Mouse (Mus musculus) lung, postnatal 0 days (tissue): ENCODE measurements at regions not wholly inside any gene's neighbourhood (a gene's known extent, or its start where the extent isn't known, plus 50 kb on each side); places are given as distances from the start of the nearest gene placed in this dataset.

Source experiments
- ATAC-seq: fragments of 200-750 bp; cut with Nextera tagmentation; 2 replicates; pipeline ENCODE4 v1.8.0; 2017; ENCODE audit warnings: moderate library complexity
- DNase-seq: peaks from one replicate; pipeline ENCODE4 v3.0.0-alpha.2; 2016; ENCODE audit warnings: low spot score
- H3K27ac ChIP-seq: fragments of 300-500 bp; sonication (generic); 2 replicates; pipeline ENCODE4 v1.5.1; 2014; ENCODE audit warnings: antibody characterized with exemption, mild to moderate bottlenecking, low read length, mixed read lengths
- H3K27me3 ChIP-seq: fragments of 300-500 bp; sonication (generic); replicated peaks from 2 replicates; pipeline ENCODE4 v1.6.1; 2014; ENCODE audit warnings: low read length, mixed read lengths; ENCODE audit not compliant: insufficient read depth
- H3K36me3 ChIP-seq: fragments of 300-500 bp; sonication (generic); 2 replicates; pipeline ENCODE4 v1.6.1; 2014; ENCODE audit warnings: low read length, mixed read lengths; ENCODE audit not compliant: insufficient read depth
- H3K4me1 ChIP-seq: fragments of 300-500 bp; sonication (generic); 2 replicates; pipeline ENCODE4 v1.6.1; 2014; ENCODE audit warnings: antibody characterized with exemption, low read depth, low read length, mixed read lengths; ENCODE audit not compliant: insufficient read depth
- H3K4me2 ChIP-seq: fragments of 300-500 bp; sonication (generic); replicated peaks from 2 replicates; pipeline ENCODE4 v1.6.1; 2014; ENCODE audit warnings: low read depth, mild to moderate bottlenecking, low read length, moderate library complexity, mixed read lengths
- H3K4me3 ChIP-seq: fragments of 300-500 bp; sonication (generic); 2 replicates; pipeline ENCODE4 v1.5.1; 2014; ENCODE audit warnings: low read depth, low read length
- H3K9ac ChIP-seq: fragments of 300-500 bp; sonication (generic); replicated peaks from 2 replicates; pipeline ENCODE4 v1.6.1; 2014; ENCODE audit warnings: low read depth, mild to moderate bottlenecking
- H3K9me3 ChIP-seq: fragments of 300-500 bp; sonication (generic); 2 replicates; pipeline ENCODE4 v1.6.1; 2016; ENCODE audit warnings: low read length, mixed read lengths
- CTCF ChIP-seq: IDR thresholded peaks from 2 replicates; pipeline ENCODE4 v1.5.1; 2016; ENCODE audit warnings: antibody characterized with exemption, mild to moderate bottlenecking
- EP300 ChIP-seq: IDR thresholded peaks from 2 replicates; pipeline ENCODE4 v1.6.1; 2016; ENCODE audit warnings: antibody characterized with exemption, mild to moderate bottlenecking, control low read depth
- WGBS: fragments of 180-500 bp; shearing (Covaris S2); extraction: QIAGEN DNeasy Blood & Tissue Kit; methylation state at CpG from one replicate; pipeline ENCODE4 v1.1.7; 2014; 5-methylcytosine and 5-hydroxymethylcytosine counted together

- H3K4me1 ChIP-seq, result peaks cover 3% of the 10 kb centered on the region; the same call in 1 of the 2 replicates
- TF ChIP-seq CTCF (no peak), EP300 (no peak)
- H3K27me3 ChIP-seq, result no peaks in the 10 kb centered on the region
- H3K36me3 ChIP-seq, result no peaks in the 10 kb centered on the region
- H3K9me3 ChIP-seq, result no peaks in the 10 kb centered on the region
- WGBS, result 36% methylated on average over 6 of the region's 6 CpGs
- ATAC-seq (no peak), DNase-seq (no peak)
- no peak overlapping the region for H3K4me3 ChIP-seq
- H3K4me2 ChIP-seq, result no peak overlapping the region
- no peak overlapping the region for H3K9ac ChIP-seq
- no peak overlapping the region for H3K27ac ChIP-seq
Measured at GRCm38 (mm10) chr9:41736881-41737280, 387.2 kb downstream of the Sorl1 start.

GRCm38 (mm10) chr9:41736234-41736859 is 387.8 kb downstream of the Sorl1 start:
- ATAC-seq (no peak), DNase-seq (peak; percentile 6)
- H3K27ac ChIP-seq, result no peak overlapping the region
- peak overlapping the region; percentile 30 for H3K4me3 ChIP-seq
- no peaks in the 10 kb centered on the region for H3K36me3 ChIP-seq
- TF ChIP-seq EP300 (no peak), CTCF (no peak)
- no peaks in the 10 kb centered on the region for H3K27me3 ChIP-seq
- peak overlapping the region; percentile 69 for H3K4me2 ChIP-seq
- no peaks in the 10 kb centered on the region for H3K9me3 ChIP-seq
- 1% methylated on average over 16 of the region's 16 CpGs for WGBS
- H3K4me1 ChIP-seq, result peaks cover 3% of the 10 kb centered on the region; the same call in 1 of the 2 replicates
- H3K9ac ChIP-seq, result peak overlapping the region; percentile 16; the same call in 1 of the 2 replicates

DNA sequence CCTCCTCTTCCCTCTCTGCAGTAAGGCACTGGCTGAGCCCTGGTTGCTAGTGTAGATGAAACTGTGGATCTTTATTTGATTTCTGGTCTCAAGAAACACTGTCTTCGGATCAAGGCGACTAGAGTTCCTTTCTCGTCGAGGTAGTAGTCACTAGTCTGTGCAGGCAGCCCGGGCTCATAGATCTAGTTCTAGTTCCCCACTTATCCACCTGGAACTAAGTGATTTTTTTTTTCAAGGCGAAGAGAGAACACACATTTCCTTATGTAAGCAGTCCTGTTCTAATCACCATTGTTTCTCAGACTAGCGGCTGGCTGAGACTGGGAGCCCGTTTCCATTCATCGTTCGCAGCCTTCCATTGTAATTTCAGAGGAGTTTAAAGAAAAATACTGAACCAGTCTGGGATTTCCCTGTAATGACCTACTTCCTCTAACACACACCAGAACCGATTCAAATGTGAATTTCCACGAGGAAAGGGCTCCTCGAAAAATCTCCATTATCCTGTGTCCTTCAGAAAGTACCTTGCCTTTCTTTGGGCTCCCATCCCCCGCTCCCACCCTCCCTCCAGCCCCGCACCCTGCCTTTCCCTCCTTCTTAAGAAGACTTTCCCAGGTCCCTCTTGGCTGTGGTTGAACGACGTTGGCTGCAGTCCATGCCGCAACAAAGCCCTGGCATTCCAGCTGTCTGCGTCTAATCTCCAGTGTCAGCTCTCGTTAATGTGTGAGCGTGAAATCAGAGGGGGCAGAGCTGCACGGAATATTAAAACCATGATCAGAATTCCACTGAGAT is 388.5 kb downstream of the Sorl1 start:
- DNase-seq (peak; percentile 34), ATAC-seq (peak; percentile 21; the same call in 1 of the 2 replicates)
- H3K9me3 ChIP-seq, result no peaks in the 10 kb centered on the region
- H3K27me3 ChIP-seq, result no peaks in the 10 kb centered on the region
- WGBS, result under 1% methylated on average over 22 of the region's 22 CpGs
- no peak overlapping the region for H3K27ac ChIP-seq
- H3K4me1 ChIP-seq, result peaks cover 3% of the 10 kb centered on the region; the same call in 1 of the 2 replicates
- peak overlapping the region; percentile 16 for H3K9ac ChIP-seq
- peak overlapping the region; percentile 30 for H3K4me3 ChIP-seq
- H3K36me3 ChIP-seq, result no peaks in the 10 kb centered on the region
- TF ChIP-seq EP300, result no peak
- TF ChIP-seq CTCF, result no peak
- peak overlapping the region; percentile 69 for H3K4me2 ChIP-seq

DNA sequence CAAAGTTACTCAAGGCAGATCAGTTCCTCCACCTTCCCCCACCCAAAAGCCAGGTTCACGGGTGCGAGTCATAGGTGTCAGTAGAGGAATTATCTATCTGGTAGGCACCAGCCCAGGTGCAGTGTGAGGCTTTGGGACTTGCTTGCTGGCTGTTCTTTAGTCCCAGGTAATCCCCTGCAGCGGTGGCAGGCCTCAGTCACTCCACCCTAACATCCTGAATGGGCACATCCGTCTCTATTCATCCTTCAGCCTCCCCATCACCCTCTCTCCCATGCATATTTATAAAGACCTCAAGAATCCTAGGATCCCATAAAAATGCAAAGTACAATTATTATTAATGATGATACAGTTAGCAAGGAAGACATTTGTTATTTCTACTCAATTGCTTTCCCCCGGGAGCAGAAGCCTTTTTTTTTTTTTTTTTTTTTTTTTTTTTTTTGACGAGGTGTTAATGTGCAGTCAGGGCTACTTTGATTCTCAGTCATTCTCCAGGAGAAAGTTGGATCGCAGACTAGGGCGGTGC is 389.1 kb downstream of the Sorl1 start:
- Histone ChIP-seq H3K27me3 (no peaks in the 10 kb centered on the region), H3K27ac (no peak overlapping the region), H3K4me3 (no peak overlapping the region), H3K4me1 (peaks cover 3% of the 10 kb centered on the region; the same call in 1 of the 2 replicates), H3K9me3 (no peaks in the 10 kb centered on the region), H3K9ac (no peak overlapping the region), H3K36me3 (no peaks in the 10 kb centered on the region), H3K4me2 (peak overlapping the region; percentile 69)
- ATAC-seq (no peak), DNase-seq (no peak)
- 23% methylated on average over 8 of the region's 8 CpGs for WGBS
- TF ChIP-seq EP300 (no peak), CTCF (no peak)

- 64% methylated on average over 4 of the region's 4 CpGs for WGBS
- H3K4me3 ChIP-seq, result no peak overlapping the region
- no peak overlapping the region for H3K9ac ChIP-seq
- DNase-seq (peak; percentile 16), ATAC-seq (no peak)
- no peaks in the 10 kb centered on the region for H3K4me1 ChIP-seq
- H3K27ac ChIP-seq, result no peak overlapping the region
- H3K36me3 ChIP-seq, result no peaks in the 10 kb centered on the region
- no peaks in the 10 kb centered on the region for H3K9me3 ChIP-seq
- no peaks in the 10 kb centered on the region for H3K27me3 ChIP-seq
- TF ChIP-seq CTCF (no peak), EP300 (no peak)
- no peak overlapping the region for H3K4me2 ChIP-seq
Measured at GRCm38 (mm10) chr9:41721609-41722008, 402.5 kb downstream of the Sorl1 start.

GRCm38 (mm10) chr9:41715231-41715630 is 408.9 kb downstream of the Sorl1 start:
- DNase-seq, result no peak
- no peaks in the 10 kb centered on the region for H3K36me3 ChIP-seq
- no peak for TF ChIP-seq CTCF
- H3K27ac ChIP-seq, result no peak overlapping the region
- no peaks in the 10 kb centered on the region for H3K27me3 ChIP-seq
- no peak for ATAC-seq
- no peaks in the 10 kb centered on the region for H3K4me1 ChIP-seq
- no peaks in the 10 kb centered on the region for H3K9me3 ChIP-seq
- no peak overlapping the region for H3K4me3 ChIP-seq
- no peak overlapping the region for H3K4me2 ChIP-seq
- no peak overlapping the region for H3K9ac ChIP-seq
